Mouse (Mus musculus): ENCODE measurements at regions not wholly inside any gene's neighbourhood (a gene's known extent, or its start where the extent isn't known, plus 50 kb on each side); places are given as distances from the start of the nearest gene placed in this dataset.

DNA sequence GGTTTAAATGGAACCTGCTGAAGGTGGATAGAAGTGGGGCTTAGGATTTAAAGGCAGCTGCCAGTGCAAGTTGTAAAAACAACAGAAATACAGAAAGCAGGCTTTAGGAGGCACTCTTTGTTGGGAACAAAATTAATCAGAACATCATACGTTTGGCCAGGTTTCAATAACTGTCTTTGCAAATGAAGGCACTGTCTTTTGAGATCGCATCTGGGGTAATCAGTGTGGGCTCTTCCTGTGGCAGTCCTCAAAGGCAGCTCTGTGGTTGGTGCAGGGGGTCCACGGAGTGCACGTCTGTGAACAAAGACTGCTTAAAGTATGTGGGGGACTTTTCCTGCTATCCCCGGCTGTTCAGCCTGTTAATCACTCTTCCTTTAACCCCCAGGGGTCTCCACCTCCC is 654.5 kb downstream of the Tmem132b start:
- DNase-seq, result no peak

DNA sequence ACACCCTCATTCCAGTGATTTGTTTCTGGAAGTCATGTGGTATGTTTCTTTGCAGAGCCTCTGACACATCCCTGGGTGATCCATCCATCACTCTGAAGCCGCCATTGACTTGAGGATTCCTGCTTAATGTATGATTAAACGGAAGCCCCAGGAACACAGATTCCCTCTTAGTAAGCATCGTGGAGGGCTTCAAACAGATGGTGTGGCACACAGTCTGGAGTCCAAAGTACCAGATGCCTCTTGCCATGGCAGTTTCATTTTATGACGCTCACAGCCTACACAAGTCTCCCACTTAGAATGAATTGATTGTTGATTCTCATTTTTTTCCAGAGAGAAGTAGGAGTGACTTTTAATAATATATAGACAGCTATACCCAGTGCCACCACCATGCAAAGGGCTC is 668.3 kb downstream of the Tmem132b start:
- DNase-seq, result no peak

DNA sequence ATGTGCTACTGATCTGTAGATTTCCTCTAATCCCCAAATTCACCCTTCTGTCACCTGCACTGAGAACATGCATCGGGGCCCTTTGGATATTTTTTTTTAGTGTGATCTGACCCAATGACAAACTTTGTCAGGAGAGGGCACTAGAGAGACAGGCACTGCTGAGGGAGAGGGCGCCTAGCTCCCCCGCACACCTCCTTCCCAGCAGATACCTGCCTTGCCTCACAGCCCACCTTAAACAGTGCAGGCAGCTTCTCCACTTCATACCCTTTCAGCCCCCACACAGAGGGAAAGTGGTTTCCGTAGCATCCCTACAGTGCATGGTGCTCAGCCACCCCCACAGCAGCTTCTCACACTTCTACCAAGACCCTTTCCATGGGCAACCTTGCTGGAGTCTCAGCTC is 670.0 kb downstream of the Tmem132b start:
- no peak for DNase-seq

DNA sequence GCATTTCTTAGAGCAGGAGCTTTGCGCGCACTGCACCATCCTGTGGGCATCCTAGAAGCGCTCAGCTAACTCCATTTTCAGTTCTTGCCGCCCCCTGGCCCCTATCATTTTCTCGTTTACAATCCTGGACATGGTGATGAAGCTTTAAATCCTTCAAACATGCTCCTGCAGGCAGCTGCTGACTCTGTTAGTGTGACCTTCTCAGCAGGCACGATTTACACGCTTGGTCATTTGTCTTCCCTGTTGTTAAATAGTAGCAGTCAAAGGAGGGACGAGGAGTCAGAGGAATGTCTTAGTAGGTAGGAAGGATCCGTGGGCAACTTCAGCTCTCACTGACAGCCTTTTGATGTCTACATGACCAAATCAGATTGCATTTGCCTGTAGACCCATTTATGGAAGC is 670.4 kb downstream of the Tmem132b start:
- no peak for DNase-seq

DNA sequence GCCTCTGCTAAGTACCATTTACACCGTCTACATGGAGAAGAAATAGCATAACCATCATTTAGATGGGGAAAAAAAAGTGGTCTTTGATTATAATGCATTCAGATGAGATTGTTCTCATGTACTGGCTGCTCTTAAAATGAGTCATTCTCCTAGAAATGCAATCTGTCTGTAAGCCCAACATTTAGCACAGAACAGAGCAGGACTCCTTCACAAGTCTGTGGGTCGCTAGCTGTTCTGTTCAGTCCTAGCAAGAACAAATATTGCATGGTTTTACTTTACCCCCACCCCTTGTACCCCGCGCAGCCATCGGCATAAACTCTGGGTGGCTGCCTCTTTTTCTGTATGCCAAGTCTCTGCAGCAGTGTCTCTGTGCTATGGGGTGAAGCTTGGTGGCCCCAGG is 685.4 kb downstream of the Tmem132b start:
- no peak for DNase-seq

DNA sequence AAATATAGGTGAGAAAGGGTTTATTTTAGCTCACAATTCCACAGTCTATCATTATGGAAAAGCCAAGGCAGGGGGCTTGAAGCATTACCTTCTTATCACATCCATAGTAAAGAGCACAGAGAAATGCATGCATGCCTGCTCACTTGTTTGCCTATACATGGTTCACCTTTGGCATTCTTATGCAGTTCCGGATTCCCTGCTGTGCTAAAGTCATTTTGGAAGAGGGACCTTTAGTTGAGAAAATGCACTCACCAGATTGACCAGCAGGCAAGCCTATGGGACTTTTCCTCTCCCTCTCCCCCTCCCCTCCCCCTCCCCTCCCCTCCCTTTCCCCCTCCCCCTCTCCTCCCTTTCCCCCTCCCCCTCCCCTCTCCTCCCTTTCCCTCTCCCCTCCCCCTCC is 686.2 kb downstream of the Tmem132b start:
- DNase-seq, result no peak

DNA sequence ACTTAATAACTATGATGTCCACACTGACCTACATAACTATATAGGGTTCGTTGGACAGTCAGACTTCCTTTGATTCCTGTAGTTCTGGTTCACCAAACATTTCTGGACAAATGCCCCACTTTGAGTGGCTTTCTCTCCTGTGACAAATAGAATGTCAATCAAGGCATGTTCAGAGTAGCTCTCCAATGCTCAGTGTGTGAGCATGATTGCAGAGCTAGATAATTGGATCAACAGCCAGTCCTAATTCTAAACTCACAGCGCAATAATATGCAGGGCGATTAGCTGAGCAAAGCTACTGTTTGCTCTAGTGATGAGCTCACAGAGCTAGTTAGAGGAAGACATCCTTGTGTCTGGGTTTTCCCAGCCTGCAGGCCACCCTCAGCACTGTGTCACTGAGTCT is 692.1 kb downstream of the Tmem132b start:
- no peak for DNase-seq

DNA sequence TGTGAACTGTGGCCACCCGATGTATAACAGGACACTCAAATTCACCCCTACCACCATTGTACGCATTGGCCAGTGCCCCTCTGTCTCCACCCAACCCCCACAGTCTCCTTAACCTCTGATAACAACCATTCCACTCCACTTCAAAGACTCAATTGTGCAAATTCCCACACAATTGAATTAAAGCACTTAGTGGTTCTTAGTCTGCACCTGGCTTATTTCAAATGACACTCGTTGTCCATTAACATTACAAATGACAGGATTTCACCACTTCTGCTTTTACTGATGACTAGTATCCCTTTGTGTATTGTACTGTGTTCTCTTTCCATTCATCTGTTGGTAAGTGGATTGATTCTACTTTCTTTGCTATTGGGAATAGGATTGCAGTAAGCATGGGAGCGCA is 699.2 kb downstream of the Tmem132b start:
- DNase-seq, result no peak

DNA sequence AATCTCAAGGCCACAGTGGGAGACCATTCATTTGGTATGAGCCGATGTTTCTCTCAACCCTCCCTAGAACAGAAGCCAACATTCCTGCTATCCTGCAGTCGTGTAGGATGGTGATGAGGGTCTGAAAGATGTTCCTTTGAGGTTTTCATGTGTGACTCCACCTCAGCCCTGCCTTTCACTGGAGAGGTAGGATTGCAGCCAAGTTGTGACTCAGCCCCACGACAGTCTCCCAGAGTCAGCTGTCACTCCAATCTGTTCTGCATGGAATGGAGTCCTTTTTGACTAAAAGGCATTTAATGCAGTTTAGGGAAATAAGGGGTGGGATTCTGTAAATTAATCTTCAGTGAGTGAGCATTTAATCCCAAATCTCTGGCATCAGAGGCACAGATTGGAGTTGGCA is 706.5 kb downstream of the Tmem132b start:
- no peak for DNase-seq

DNA sequence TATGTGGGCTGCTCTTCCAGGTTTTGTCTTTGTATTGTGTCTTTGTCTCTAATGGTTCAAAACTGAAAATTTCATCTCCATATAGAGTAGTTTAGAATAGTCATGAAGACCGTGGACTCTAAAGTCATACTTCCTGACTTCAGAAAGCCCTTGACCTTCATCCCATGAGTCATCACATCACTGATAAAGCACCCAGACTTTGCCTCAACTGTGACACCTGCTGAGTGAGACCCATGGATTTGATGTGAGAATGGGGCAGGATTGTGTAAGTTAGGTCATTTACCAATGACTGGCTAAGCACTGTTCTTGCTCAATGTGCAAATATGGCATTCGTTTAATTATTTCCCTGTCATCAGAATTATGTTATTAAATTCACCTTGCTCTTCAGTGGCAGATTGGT is 714.2 kb downstream of the Tmem132b start:
- DNase-seq, result no peak

DNA sequence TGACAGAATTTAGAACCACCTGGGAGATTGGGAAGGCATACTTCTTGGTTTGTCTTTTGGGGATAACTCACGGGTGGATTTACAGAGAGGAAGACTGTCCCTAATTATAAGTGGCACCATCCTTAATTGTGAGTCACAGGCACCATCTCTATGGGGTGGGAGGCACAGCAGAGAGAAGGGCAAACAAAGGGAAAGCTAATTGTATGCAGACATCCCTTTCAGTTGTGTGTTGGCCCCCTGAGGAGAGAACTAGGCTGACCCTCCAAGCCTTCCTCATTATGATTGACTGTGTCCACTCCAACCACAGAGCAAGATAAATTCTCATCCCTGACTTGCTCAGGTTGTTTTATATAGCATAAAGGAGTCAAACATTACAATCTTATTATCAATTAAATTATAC is 718.8 kb downstream of the Tmem132b start:
- no peak for DNase-seq

DNA sequence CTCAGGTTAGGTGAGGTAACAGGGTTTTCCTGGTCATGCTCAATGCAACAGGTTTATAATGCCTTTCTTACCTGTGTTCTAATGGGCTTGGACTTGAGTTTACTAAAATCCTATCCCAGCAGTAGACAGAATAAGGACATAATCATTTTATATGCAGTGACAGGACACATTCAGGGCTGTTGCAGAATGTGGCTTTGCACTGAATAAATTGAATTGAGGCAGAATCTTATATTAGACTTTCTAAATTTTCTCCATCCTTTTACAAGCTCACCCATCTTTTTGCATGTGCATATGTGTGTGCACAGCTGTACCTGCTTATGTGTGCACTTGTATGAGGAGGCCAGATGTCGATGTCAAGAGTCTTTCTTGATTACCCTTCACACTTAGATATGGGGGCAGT is 723.1 kb downstream of the Tmem132b start:
- no peak for DNase-seq

DNA sequence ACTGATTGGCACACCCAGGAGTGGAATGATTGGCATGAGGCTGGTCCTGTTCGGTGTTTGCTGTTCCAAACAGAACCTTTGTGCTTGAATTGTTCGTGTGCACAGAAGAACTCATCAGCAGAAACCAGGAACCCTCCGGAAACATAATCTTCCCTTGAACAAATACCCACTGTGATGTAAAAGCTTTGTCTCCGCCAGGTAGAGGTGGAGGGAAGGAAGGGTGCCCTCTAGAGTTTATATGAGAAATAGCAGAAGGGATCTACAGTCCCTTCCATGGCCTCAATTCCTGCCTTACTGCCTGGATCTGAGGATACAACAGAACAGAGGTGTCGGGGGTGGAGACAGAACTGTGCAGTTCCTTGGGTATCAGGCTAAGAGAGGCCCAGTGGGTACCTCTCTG is 726.3 kb downstream of the Tmem132b start:
- no peak for DNase-seq

DNA sequence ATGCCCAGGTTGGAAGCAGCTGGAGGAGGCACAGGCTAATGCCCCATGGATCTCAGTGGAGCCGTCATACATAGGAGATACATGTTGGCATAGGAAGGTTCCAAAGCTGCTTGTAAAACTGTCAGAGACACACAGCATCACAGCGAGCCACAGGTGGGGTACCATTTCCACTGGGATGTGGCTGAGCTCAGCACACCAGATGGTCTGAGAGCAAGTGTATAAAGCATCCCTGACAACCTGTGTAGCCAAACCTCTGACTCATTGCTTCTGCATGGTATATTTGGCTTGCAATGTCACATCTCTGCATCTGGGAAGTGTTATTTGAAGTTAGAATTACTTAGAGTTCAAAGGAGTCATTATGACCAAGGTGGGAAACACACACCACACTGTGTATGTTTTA is 734.9 kb downstream of the Tmem132b start:
- DNase-seq, result no peak

DNA sequence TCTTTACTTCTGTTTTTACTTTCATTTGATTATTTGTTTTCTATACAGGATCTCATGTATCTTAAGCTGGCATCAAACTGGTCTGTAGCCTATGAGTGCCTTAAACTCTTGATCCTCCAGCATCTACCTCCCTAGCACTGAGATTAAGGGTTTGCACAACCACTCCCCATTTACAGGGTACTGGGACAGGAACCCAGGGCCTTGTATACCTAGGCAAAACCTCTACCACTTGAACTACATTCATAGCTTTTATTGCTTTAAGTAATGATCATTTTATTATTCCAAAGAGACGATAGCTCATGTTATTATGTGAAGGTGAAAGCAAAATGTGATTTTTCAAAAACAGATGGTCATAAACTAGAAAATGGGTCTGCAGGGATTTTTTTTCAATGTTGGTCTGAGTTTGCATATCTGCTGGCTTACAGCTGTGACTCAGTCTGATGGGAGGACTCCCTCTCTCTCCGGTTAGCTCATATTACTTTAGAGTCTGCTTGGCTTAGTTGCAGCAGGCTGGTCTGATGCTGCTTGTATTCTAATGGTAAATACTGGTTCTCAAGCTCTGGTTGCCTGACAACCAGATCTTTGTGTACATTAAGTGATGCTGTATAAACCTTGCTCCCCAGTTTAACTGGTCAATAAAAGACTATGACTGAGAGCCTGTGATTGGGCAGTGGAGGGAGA is 735.5 kb downstream of the Tmem132b start:
- no peak for DNase-seq

DNA sequence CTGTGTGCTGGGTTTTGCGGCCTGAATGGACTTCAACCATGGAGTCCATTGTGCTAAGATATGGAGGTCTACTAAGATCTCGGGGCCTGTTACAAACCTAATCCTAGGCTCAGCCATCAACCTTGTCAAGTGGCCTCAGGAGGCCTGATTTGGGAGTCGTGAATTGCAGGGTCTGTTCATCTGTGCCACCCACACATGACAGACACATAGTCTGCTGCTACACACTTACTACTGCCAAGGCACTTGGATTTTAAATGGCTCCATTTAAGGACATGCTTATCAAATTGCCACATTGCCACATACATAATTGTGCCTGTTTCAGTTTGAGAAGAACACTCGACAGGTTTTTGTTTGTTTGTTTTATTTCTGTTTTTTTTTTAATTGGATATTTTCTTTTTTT is 737.0 kb downstream of the Tmem132b start:
- no peak for DNase-seq

DNA sequence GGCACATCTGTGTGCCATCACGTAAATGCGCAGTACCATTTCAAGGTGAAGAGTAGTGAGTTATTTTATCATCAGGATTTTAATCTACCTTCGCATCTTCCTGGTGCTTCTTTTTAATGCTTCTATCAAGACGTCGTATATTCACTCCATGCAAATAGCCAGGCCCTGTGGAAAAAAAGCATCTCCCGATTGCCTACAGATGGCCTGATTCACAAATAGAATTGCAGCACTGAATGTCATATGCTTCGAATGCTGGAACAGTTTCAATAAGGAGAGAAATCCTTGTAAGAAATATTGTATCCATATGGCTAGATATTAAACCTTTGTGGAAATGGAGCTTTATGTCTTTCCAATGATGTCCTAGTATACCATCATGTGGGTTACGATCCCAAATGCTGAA is 742.7 kb downstream of the Tmem132b start:
- no peak for DNase-seq

DNA sequence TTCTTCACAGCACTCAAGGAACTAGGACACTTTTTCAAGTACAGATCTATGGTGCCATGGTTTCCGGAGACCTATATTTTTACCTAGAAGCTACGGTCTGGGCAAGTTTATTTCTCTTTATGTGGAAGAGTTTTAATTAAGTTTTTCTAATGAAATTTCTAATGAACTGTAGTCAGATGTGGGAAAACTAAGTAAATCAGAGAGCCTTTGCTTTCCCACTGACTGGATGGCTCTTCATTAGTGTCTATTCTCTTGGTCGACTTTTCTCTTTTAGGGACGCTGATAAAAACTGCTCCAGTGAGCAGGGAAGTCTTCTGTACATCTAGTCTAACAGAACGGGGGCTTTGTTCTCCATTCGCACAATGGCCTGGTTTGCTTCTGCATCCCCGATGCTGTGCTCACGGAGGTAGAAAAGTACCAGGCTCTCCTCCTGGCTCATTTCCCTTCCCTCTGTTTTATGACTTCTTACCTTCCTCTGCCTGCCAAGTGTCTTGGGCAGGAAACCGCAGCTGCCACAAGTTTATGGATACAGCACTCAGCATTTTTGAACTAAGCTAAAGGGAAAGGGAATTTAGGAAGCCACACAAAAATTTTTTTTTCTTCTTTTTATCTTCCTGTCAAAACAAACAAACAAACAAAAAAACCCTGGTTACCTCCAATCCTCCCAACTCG is 749.6 kb downstream of the Tmem132b start:
- no peak for DNase-seq

DNA sequence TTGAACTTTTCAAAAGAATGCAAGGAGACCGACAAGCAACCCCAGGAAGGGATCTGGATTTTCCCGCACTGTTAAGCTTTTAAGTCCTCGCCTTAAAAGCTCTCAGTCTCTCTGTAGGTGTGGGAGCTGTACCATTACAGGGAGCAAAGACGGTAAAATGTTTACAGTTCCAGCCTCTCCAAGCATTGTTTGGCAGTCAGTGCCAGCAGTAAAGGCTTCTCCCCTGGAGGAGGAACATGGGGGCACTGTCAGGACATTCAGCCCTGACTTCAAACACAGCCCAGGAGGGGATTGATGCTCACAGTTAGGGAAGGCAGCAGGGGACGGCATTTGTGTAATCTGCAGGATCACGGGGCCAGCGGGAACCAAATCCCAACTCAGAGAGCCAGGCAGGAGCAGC is 750.2 kb downstream of the Tmem132b start:
- no peak for DNase-seq

DNA sequence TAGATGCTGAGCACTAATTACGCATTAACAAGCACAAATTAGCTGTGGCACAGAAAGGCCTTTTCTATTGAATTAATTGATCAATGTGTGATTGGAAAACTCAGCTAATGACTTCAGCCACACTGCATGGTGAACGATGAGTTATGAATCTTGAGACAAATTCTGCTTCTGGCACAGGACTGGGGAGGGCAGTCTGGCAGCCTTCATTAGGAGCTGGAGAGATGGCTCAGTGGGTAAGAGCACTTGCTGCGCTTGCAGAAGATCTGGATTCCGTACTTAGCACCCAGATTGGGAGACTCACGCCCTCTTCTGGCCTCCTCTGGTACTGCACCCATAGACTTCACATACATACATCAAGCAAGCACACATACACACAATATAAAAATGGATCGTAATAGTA is 793.3 kb downstream of the Tmem132b start:
- DNase-seq, result no peak

DNA sequence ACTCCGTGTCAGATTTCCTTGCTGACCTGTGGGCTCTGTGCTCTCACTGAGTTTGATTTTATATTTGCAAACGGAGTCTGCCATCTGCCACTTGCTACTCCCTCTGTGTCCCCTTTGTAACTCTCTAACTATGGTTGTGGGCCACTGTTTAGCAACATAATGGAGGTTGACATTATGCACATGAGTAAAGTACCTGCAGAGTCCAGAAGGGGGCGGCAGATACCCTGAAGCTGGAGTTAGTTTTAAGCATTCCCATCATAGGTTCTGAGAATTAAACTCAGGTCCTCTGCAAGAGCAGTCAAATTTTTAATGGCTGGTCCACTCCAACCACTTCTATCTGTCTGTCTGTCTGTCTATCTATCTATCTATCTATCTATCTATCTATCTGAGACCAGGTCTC is 796.7 kb downstream of the Tmem132b start:
- DNase-seq, result no peak

DNA sequence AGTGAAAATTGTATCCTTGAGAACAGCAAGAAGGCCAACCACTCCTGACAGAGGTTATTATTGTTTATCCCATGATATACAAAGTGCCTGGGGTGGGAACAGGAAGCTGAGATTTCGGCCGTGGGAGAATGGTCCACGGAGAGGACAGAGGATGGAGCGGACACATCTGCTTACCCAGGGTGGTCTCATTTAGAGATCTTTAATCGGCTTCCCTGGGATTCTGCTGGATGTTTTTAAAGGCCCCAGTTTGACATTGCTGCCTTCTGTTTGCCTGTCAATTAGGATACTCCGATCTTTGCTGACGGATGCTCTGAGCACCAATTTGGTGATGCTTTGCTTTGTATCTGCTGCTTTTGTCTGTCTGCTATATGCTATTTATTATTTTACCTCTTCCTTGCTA is 803.5 kb downstream of the Tmem132b start:
- no peak for DNase-seq

DNA sequence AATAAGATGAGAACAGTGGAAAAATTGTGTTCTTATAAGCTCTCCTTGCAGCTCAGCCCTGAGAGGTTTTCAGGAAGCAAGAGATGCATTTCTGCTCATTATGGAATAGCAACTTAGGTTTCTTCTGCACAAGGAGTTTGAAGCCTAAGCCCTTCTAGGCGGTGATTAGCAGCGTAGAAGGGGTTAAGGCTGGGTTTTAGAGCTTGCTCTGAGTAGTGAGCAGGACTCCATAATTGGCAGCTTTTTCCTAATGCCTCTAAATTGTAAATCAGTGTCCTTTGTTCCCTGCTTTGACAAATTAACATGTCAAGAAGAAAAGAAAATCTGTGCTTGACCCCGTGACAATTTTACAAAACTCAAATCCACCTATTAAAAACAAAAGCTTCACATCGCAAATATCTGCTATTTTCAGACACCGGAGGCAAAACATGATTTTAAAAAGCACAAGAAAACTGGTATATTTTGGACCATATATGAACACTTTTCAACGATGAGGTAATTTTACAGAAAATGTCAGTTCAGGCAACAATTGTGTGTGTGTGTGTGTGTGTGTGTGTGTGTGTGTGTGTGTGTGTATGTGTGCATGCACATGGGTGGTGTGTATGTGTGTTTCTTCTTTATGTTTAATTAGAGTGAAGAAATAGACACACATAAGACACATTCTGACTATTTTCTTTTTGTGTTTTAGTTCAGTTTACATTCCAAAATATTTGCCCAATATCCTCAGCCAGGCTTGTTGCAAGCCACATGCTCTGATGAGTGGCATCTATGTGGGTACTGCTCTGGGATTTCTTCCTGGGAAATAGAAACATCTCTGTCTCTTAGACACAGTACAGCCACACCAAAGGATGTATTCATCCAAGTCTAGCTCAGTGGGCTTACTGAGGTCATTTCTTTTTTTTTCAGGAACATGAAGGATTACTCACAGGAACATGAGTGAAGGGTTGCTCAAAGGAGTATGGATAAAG is 804.3 kb downstream of the Tmem132b start:
- DNase-seq, result no peak

DNA sequence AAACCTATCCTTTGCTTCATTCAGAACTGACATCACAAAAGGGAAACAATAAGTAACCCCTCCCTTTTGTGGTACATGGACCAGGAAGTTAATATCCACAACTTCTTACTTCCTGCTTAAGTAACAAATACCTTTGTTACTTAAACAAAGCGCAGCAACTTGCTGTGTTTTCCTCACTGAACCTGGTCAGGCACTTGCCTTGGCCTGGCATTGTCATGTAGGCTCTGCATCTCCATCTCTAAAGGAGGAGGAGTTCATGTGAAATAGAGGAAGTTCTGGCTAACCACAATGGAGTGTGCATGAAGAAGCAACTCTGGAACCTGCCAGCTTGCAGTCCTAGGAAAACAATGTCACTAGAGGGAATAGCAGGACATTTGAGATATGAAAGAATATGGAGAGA is 806.3 kb downstream of the Tmem132b start:
- DNase-seq, result no peak
